In the genomic region with DNA sequence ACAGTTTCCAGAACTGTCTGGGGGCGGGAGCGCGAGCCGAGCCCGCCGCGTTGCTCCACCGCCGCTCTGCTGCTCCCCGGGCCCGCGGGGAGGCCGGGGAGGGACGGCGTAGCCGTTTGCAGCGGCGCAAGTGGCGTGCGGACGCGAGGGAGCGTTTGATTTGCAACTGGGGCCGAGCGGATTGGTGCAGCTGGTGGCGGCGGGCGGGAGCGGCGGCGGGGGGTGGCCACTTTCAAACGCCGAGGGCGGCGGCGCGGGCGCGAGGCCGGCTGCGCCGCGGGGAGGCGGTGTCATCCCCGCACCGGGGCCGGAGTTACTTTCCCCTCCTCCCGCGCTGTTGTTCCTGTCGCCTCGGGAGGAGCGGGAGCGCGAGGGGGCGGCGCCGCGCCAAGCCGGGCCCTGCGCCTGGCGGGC, we compare ENCODE assay signal across 8 mouse cellular contexts. TPM values are rescaled to one million over a fixed set of nuclear protein-coding genes. Genes with fewer than 3 reads are reported as not detected.
A peak's percentile ranks its signal among the peaks of the same experiment; 100 is the strongest.
DNase-seq lines count a peak whose midpoint lies in the region; ATAC-seq and TF ChIP-seq lines count a peak whose summit lies in the region.

No protein-coding gene starts in this region.

- H3K4me1 ChIP-seq in forebrain, embryonic 11.5 days (replicated peaks; ENCODE audit: control insufficient read depth, insufficient read depth, low read length): 0 out of 2 replicates have a peak, but pooled peaks cover 3% of the 10 kb centered on the region
- peaks cover 14% of the 10 kb centered on the region for H3K4me1 ChIP-seq in heart, embryonic 16.5 days (ENCODE audit: control insufficient read depth, insufficient read depth, low read length)
- H3K4me1 ChIP-seq in liver, embryonic 15.5 days (replicated peaks): peaks cover 57% of the 10 kb centered on the region
- peaks cover 13% of the 10 kb centered on the region for H3K4me1 ChIP-seq in neural tube, embryonic 12.5 days
- H3K4me1 ChIP-seq in stomach, postnatal 0 days (replicated peaks; ENCODE audit: control insufficient read depth, insufficient read depth): no peaks in the 10 kb centered on the region

- H3K9ac ChIP-seq in forebrain, embryonic 11.5 days (ENCODE audit: low read length): peak overlapping the region; percentile 96
- H3K9ac ChIP-seq in heart, embryonic 16.5 days (ENCODE audit: low read length): peak overlapping the region; percentile 88
- H3K9ac ChIP-seq in liver, embryonic 15.5 days: peak overlapping the region; percentile 92
- H3K9ac ChIP-seq in neural tube, embryonic 12.5 days: peak overlapping the region; percentile 86
- peak overlapping the region; percentile 79 for H3K9ac ChIP-seq in stomach, postnatal 0 days (ENCODE audit: low read length)

- DNase-seq in CD4-positive, CD25-positive, alpha-beta regulatory T cell, adult 2 months (ENCODE audit: low read depth, low spot score): peak; percentile 80
- peak; percentile 31 for DNase-seq in c-Kit-positive CD71-negative TER-119-negative erythroid progenitor cells, embryonic 14.5 days (ENCODE audit: low read depth)
- DNase-seq in forebrain, embryonic 11.5 days (ENCODE audit: low spot score): peak; percentile 91
- peak; percentile 88 to 90 for DNase-seq in kidney, postnatal 36 days
- DNase-seq in stomach, postnatal 0 days (ENCODE audit: low spot score): peak; percentile 90

- no peak for TF ChIP-seq EP300 in stomach, postnatal 0 days (optimal IDR thresholded peaks at IDR 0.05)

- H3K4me3 ChIP-seq in forebrain, embryonic 11.5 days (ENCODE audit: low read depth, low read length): peak overlapping the region; percentile 72
- H3K4me3 ChIP-seq in heart, embryonic 16.5 days (ENCODE audit: low read length): peak overlapping the region; percentile 72
- H3K4me3 ChIP-seq in liver, embryonic 15.5 days (replicated peaks): peak overlapping the region; percentile 83
- peak overlapping the region; percentile 70 for H3K4me3 ChIP-seq in neural tube, embryonic 12.5 days
- peak overlapping the region; percentile 77 for H3K4me3 ChIP-seq in stomach, postnatal 0 days (ENCODE audit: low read depth, low read length)

- H3K27ac ChIP-seq in forebrain, embryonic 11.5 days (ENCODE audit: low read depth, low read length): peak overlapping the region; percentile 99
- peak overlapping the region; percentile 96 for H3K27ac ChIP-seq in heart, embryonic 16.5 days (ENCODE audit: low read length)
- peak overlapping the region; percentile 95 for H3K27ac ChIP-seq in liver, embryonic 15.5 days (replicated peaks)
- peak overlapping the region; percentile 89 for H3K27ac ChIP-seq in neural tube, embryonic 12.5 days
- H3K27ac ChIP-seq in stomach, postnatal 0 days (replicated peaks): peak overlapping the region; percentile 96

- H3K36me3 ChIP-seq in forebrain, embryonic 11.5 days (ENCODE audit: control insufficient read depth, insufficient read depth, low read length): no peaks in the 10 kb centered on the region
- H3K36me3 ChIP-seq in heart, embryonic 16.5 days (ENCODE audit: control insufficient read depth, insufficient read depth): no peaks in the 10 kb centered on the region
- H3K36me3 ChIP-seq in liver, embryonic 15.5 days (replicated peaks): no peaks in the 10 kb centered on the region
- no peaks in the 10 kb centered on the region for H3K36me3 ChIP-seq in neural tube, embryonic 12.5 days
- H3K36me3 ChIP-seq in stomach, postnatal 0 days (ENCODE audit: control insufficient read depth, insufficient read depth, low read length): no peaks in the 10 kb centered on the region

- ATAC-seq in forebrain, embryonic 11.5 days (replicated peaks; ENCODE audit: low FRiP score): peak; percentile 71
- ATAC-seq in heart, embryonic 16.5 days (replicated peaks; ENCODE audit: extremely low read depth, insufficient read depth, low FRiP score): peak; percentile 56
- ATAC-seq in liver, embryonic 15.5 days (ENCODE audit: insufficient read depth): peak; percentile 73
- ATAC-seq in neural tube, embryonic 12.5 days (ENCODE audit: low FRiP score, low read depth): peak; percentile 78
- ATAC-seq in stomach, postnatal 0 days (ENCODE audit: low FRiP score, low TSS enrichment): peak; percentile 63

- TF ChIP-seq CTCF in stomach, postnatal 0 days (IDR thresholded peaks at IDR 0.05; ENCODE audit: low read depth): peak; percentile 17; the same call in 1 of the 2 replicates

- under 1% methylated on average over 58 of the region's 61 CpGs for WGBS in forebrain, embryonic 11.5 days
- under 1% methylated on average over 43 of the region's 61 CpGs for WGBS in heart, embryonic 16.5 days
- WGBS in liver, embryonic 15.5 days (ENCODE audit: insufficient replicate concordance): 0% methylated on average over 34 of the region's 61 CpGs
- WGBS in neural tube, embryonic 12.5 days: under 1% methylated on average over 48 of the region's 61 CpGs
- WGBS in stomach, postnatal 0 days: 0% methylated on average over 20 of the region's 61 CpGs

- no peaks in the 10 kb centered on the region for H3K27me3 ChIP-seq in forebrain, embryonic 11.5 days (ENCODE audit: control insufficient read depth, insufficient read depth, low read length)
- no peaks in the 10 kb centered on the region for H3K27me3 ChIP-seq in heart, embryonic 16.5 days (ENCODE audit: control insufficient read depth, insufficient read depth, low read length)
- H3K27me3 ChIP-seq in liver, embryonic 15.5 days: no peaks in the 10 kb centered on the region
- H3K27me3 ChIP-seq in neural tube, embryonic 12.5 days (replicated peaks): no peaks in the 10 kb centered on the region
- no peaks in the 10 kb centered on the region for H3K27me3 ChIP-seq in stomach, postnatal 0 days (ENCODE audit: control insufficient read depth, insufficient read depth, low read length)

- peak overlapping the region; percentile 80 for H3K4me2 ChIP-seq in forebrain, embryonic 11.5 days (ENCODE audit: low read depth, low read length, severe bottlenecking)
- H3K4me2 ChIP-seq in heart, embryonic 16.5 days (ENCODE audit: low read depth, low read length): peak overlapping the region; percentile 97
- H3K4me2 ChIP-seq in liver, embryonic 15.5 days: peak overlapping the region; percentile 98
- peak overlapping the region; percentile 89 for H3K4me2 ChIP-seq in neural tube, embryonic 12.5 days (replicated peaks)
- peak overlapping the region; percentile 95 for H3K4me2 ChIP-seq in stomach, postnatal 0 days (replicated peaks; ENCODE audit: low read depth)

- no peaks in the 10 kb centered on the region for H3K9me3 ChIP-seq in forebrain, embryonic 11.5 days (ENCODE audit: control insufficient read depth, low read length)
- H3K9me3 ChIP-seq in heart, embryonic 16.5 days (replicated peaks; ENCODE audit: control insufficient read depth, low read length): no peaks in the 10 kb centered on the region
- H3K9me3 ChIP-seq in liver, embryonic 15.5 days (replicated peaks): no peaks in the 10 kb centered on the region
- H3K9me3 ChIP-seq in neural tube, embryonic 12.5 days: no peaks in the 10 kb centered on the region
- H3K9me3 ChIP-seq in stomach, postnatal 0 days (ENCODE audit: control insufficient read depth, low read length): no peaks in the 10 kb centered on the region

RNA-seq across cellular contexts. Expression of a gene that starts 9.9 kb away (rescaled TPM):
- polyA plus RNA-seq in forebrain, embryonic 11.5 days (2014; fragmentation: Nextera tagmentation; extraction: Ambion mirVana): 22.4 and 24.1 TPM in 2 replicates
- 13.4 and 14.8 TPM in 2 replicates for polyA plus RNA-seq in heart, embryonic 16.5 days (2015; fragmentation: Nextera tagmentation; extraction: Ambion mirVana)
- polyA plus RNA-seq in liver, embryonic 15.5 days (2015; fragmentation: Nextera tagmentation; extraction: Ambion mirVana): 8.0 and 8.8 TPM in 2 replicates
- polyA plus RNA-seq in neural tube, embryonic 12.5 days (2016; fragmentation: Nextera tagmentation; extraction: Ambion mirVana): 14.0 and 14.4 TPM in 2 replicates
- polyA plus RNA-seq in stomach, postnatal 0 days (2015; fragmentation: Nextera tagmentation; extraction: Ambion mirVana): 7.6 and 9.0 TPM in 2 replicates

Comparison
In these comparisons a context has a peak if more than half of its experiments do, and no peak if none do; other contexts are left out.
1. Peak in every context shown above with its lines: DNase-seq, ATAC-seq, H3K4me3 ChIP-seq and H3K27ac ChIP-seq.
2. DNase-seq: peak in every context shown above with its lines; median percentile 91 in forebrain, embryonic 11.5 days; 90 in stomach, postnatal 0 days; 89 in kidney, postnatal 36 days; 80 in CD4-positive, CD25-positive, alpha-beta regulatory T cell, adult 2 months; 31 in c-Kit-positive CD71-negative TER-119-negative erythroid progenitor cells, embryonic 14.5 days.